Mouse (Mus musculus): Measurements from ENCODE around the gene Sema4g. TPM values are rescaled to one million over a fixed set of nuclear protein-coding genes. Genes with fewer than 3 reads are reported as not detected.
A peak's percentile ranks its signal among the peaks of the same experiment; 100 is the strongest.

The Sema4g gene
- total and polyA plus RNA-seq, 2 experiments from 2014 or later = 0.14 to 1.1 TPM

DNA sequence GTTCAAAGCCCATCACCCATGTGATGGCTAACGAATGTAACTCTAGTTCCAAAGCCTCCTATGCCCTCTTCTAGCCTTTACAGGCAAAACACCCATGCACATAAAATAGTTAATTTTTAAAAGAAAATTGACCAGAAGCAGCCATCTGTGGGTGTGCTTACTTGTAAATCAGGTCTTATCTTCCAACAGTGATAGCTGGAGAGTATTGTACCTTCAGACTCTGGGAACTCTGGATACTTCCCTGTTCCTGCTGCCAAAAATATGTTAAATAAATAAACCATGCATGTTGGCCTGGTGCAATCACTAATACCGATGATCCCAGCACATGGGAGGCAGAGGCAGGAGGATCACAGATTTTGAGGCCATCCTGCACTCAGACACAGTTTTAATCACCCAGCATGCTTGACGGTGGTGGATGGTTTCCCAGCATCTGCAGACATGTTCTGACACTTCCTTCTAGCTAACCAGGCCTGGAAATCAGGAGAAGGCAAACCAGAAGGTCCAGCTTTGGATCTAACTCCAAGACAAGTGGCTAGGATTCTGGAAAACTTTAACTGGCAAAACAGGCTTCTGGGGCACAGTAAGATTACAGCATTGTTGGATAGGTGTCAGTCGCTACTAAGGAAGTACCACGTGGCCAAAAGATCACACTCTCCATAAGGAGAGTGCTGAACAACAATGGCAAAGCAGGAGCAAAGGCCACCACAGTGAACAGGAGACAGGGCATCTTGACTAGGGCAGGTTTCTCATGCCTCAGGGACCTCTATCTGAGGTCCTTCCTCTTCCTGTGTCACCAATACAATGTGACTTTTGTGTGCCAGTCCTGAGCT, 3.5 kb upstream of the Sema4g start:
- 38% methylated on average over 5 of the region's 5 CpGs for WGBS
- Histone ChIP-seq H3K27me3 (ENCODE audit: control insufficient read depth, insufficient read depth, low read length) (no peaks in the 10 kb centered on the region), H3K9me3 (replicated peaks; ENCODE audit: control insufficient read depth, low read length) (no peaks in the 10 kb centered on the region), H3K4me1 (ENCODE audit: control insufficient read depth, insufficient read depth) (peaks cover 9% of the 10 kb centered on the region; the same call in 1 of the 2 replicates), H3K27ac (ENCODE audit: low read depth) (no peak overlapping the region), H3K36me3 (replicated peaks; ENCODE audit: control insufficient read depth, insufficient read depth, low read length) (peaks cover 20% of the 10 kb centered on the region), H3K4me3 (ENCODE audit: low read depth, low read length) (no peak overlapping the region), H3K9ac (replicated peaks; ENCODE audit: low read depth, low read length) (no peak overlapping the region), H3K4me2 (ENCODE audit: low read depth, low read length) (no peak overlapping the region)
- no peak for TF ChIP-seq EP300 (IDR thresholded peaks at IDR 0.05; ENCODE audit: low read depth)
- TF ChIP-seq CTCF (IDR thresholded peaks at IDR 0.05; ENCODE audit: low read depth) = no peak
- no peak for DNase-seq (ENCODE audit: low spot score)
- no peak for ATAC-seq (ENCODE audit: insufficient read depth, low read depth)

DNA sequence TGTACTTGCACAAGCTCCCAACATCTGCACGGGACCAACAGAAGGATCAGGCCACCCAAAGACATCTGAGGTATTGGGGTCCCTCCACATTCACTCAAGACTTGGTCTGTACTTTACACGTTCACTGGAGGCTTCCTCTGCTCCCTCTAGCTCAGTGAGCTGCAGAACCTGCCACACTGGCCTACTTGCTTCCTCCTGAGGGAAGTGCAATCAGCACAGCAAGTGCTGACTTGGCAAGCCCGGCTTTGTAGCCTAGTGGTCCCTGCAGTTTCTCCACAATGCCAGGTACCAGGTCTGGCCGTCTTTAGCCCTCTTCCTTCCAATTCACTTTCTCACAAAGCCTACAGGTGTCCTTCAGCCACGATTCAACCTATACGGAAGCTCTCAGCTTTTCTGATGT, 1.9 kb upstream of the Sema4g start:
- Histone ChIP-seq H3K9ac (replicated peaks; ENCODE audit: low read depth, low read length) (no peak overlapping the region), H3K4me1 (ENCODE audit: control insufficient read depth, insufficient read depth) (peaks cover 9% of the 10 kb centered on the region; the same call in 1 of the 2 replicates), H3K4me3 (ENCODE audit: low read depth, low read length) (no peak overlapping the region), H3K27ac (ENCODE audit: low read depth) (no peak overlapping the region), H3K27me3 (ENCODE audit: control insufficient read depth, insufficient read depth, low read length) (no peaks in the 10 kb centered on the region), H3K4me2 (ENCODE audit: low read depth, low read length) (no peak overlapping the region), H3K9me3 (replicated peaks; ENCODE audit: control insufficient read depth, low read length) (no peaks in the 10 kb centered on the region), H3K36me3 (replicated peaks; ENCODE audit: control insufficient read depth, insufficient read depth, low read length) (peaks cover 5% of the 10 kb centered on the region; the same call in 1 of the 2 replicates)
- WGBS = 74% methylated on average over 6 of the region's 6 CpGs
- no peak for TF ChIP-seq CTCF (IDR thresholded peaks at IDR 0.05; ENCODE audit: low read depth)
- TF ChIP-seq EP300 (IDR thresholded peaks at IDR 0.05; ENCODE audit: low read depth) = no peak
- DNase-seq (ENCODE audit: low spot score) = no peak
- no peak for ATAC-seq (ENCODE audit: insufficient read depth, low read depth)

DNA sequence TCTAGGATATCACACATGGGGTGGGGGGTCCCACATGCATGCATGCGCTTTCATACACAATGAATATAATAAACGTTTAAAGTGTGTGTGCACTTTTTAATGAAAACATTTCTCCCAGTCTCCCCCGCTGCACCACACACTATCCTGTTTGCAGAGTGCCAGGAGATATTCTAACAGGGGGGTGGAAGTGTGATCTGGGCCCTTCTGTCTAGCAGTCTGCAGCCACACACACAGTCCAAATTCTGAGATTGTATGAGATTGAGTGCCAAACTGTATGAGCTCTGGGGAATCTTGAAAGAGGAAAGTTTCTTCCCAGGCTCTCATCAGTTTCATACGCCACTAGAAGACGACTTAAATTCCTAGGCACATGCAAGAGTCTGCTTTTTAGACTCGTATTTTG, 1.1 kb upstream of the Sema4g start:
- TF ChIP-seq EP300 (IDR thresholded peaks at IDR 0.05; ENCODE audit: low read depth) (no peak), CTCF (IDR thresholded peaks at IDR 0.05; ENCODE audit: low read depth) (no peak)
- ATAC-seq (ENCODE audit: insufficient read depth, low read depth) (no peak), DNase-seq (ENCODE audit: low spot score) (no peak)
- Histone ChIP-seq H3K36me3 (replicated peaks; ENCODE audit: control insufficient read depth, insufficient read depth, low read length) (0 out of 2 replicates have a peak, but pooled peaks cover 5% of the 10 kb centered on the region), H3K9me3 (replicated peaks; ENCODE audit: control insufficient read depth, low read length) (no peaks in the 10 kb centered on the region), H3K9ac (replicated peaks; ENCODE audit: low read depth, low read length) (no peak overlapping the region), H3K27ac (ENCODE audit: low read depth) (no peak overlapping the region), H3K4me2 (ENCODE audit: low read depth, low read length) (no peak overlapping the region), H3K4me1 (ENCODE audit: control insufficient read depth, insufficient read depth) (peaks cover 9% of the 10 kb centered on the region; the same call in 1 of the 2 replicates), H3K27me3 (ENCODE audit: control insufficient read depth, insufficient read depth, low read length) (no peaks in the 10 kb centered on the region), H3K4me3 (ENCODE audit: low read depth, low read length) (no peak overlapping the region)
- WGBS = 70% methylated on average over 6 of the region's 6 CpGs

DNA sequence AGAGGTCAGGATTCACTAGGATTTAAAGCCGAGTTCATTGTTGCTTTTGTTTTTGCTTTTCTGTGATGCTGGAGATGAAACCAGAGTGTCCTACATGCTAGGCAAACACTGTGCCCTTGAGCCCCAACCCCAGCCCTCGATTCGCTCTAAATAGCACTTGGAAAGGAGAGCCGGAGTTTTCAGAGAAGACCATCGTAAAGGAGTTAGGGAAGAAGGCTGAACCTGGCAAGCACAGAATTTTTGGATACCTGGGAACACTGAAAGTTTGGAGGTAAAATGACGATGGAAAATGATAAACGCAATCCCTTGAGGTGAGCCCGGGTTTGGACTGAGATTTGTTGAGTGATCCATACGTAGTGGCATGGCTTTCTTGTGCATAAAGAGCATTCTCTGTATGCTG, 580 bp upstream of the Sema4g start:
- WGBS = 29% methylated on average over 9 of the region's 9 CpGs
- TF ChIP-seq CTCF (IDR thresholded peaks at IDR 0.05; ENCODE audit: low read depth) (no peak), EP300 (IDR thresholded peaks at IDR 0.05; ENCODE audit: low read depth) (no peak)
- no peaks in the 10 kb centered on the region for H3K9me3 ChIP-seq (replicated peaks; ENCODE audit: control insufficient read depth, low read length)

DNA sequence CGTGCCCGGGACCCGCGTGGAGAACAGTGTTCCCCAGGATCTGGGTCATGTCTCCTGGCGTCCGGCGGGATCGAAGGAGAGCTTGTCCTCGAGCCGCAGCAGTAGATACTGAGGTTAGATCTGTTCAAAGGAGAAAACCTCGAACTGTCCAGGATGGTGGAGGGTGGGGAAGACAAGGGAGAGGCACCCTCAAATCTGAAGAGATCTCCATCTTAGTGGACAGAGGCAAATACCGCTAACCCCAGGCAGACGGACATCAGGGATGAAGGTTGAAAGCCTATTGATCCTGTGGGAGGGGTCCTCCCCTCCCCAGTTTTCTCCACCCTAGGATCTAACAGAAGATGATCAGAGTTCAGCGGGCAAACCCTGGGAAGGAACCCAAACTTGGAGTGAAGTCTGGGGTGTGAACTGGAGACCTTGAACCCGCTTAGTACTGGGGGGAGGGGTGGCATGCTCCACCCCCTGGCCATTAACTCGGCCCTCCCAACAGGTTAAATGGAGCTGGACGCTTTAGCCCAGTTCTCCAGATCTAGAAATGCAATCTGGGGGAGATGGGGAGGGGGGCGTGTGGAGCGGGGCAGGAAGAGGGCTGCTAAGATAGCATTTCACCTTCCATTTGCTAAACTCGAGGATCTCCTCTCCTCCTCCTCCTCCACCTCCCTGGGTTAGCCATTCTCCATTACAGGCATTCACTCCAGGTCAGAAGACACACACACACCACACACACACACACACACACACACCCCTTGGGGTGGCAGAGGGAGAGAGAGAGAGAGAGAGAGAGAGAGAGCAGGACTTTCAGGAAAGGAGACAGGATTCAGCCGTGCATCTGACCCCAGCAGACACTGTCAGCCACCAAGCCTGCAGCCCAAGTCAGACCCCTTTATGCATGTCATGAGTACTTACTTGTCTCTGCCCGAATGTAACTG, 930 bp downstream of the Sema4g start:
- DNase-seq (ENCODE audit: low spot score) (no peak), ATAC-seq (ENCODE audit: insufficient read depth, low read depth) (no peak)
- no peak for TF ChIP-seq CTCF (IDR thresholded peaks at IDR 0.05; ENCODE audit: low read depth)
- TF ChIP-seq EP300 (IDR thresholded peaks at IDR 0.05; ENCODE audit: low read depth) = no peak
- peak overlapping the region; percentile 60 for H3K9ac ChIP-seq (replicated peaks; ENCODE audit: low read depth, low read length)
- WGBS = 11% methylated on average over 22 of the region's 22 CpGs
- peaks cover 9% of the 10 kb centered on the region; the same call in 1 of the 2 replicates for H3K4me1 ChIP-seq (ENCODE audit: control insufficient read depth, insufficient read depth)
- H3K27ac ChIP-seq (ENCODE audit: low read depth) = no peak overlapping the region
- no peaks in the 10 kb centered on the region for H3K9me3 ChIP-seq (replicated peaks; ENCODE audit: control insufficient read depth, low read length)
- H3K4me3 ChIP-seq (ENCODE audit: low read depth, low read length) = peak overlapping the region; percentile 66
- H3K4me2 ChIP-seq (ENCODE audit: low read depth, low read length) = peak overlapping the region; percentile 99
- H3K27me3 ChIP-seq (ENCODE audit: control insufficient read depth, insufficient read depth, low read length) = no peaks in the 10 kb centered on the region
- H3K36me3 ChIP-seq (replicated peaks; ENCODE audit: control insufficient read depth, insufficient read depth, low read length) = no peaks in the 10 kb centered on the region

More for the DNA sequence above, 580 bp upstream of the Sema4g start:
- no peak for ATAC-seq (ENCODE audit: insufficient read depth, low read depth)
- H3K27ac ChIP-seq (ENCODE audit: low read depth) = no peak overlapping the region
- peak overlapping the region; percentile 99 for H3K4me2 ChIP-seq (ENCODE audit: low read depth, low read length)
- H3K27me3 ChIP-seq (ENCODE audit: control insufficient read depth, insufficient read depth, low read length) = no peaks in the 10 kb centered on the region
- peak overlapping the region; percentile 66 for H3K4me3 ChIP-seq (ENCODE audit: low read depth, low read length)
- 0 out of 2 replicates have a peak overlapping the region, but pooled peaks have one; percentile 60 for H3K9ac ChIP-seq (replicated peaks; ENCODE audit: low read depth, low read length)
- no peak for DNase-seq (ENCODE audit: low spot score)
- peaks cover 9% of the 10 kb centered on the region; the same call in 1 of the 2 replicates for H3K4me1 ChIP-seq (ENCODE audit: control insufficient read depth, insufficient read depth)
- 0 out of 2 replicates have a peak, but pooled peaks cover 2% of the 10 kb centered on the region for H3K36me3 ChIP-seq (replicated peaks; ENCODE audit: control insufficient read depth, insufficient read depth, low read length)

Measured in heart, postnatal 0 days (tissue).